Comparison of ENCODE assay signal across 8 mouse cellular contexts in the genomic region with DNA sequence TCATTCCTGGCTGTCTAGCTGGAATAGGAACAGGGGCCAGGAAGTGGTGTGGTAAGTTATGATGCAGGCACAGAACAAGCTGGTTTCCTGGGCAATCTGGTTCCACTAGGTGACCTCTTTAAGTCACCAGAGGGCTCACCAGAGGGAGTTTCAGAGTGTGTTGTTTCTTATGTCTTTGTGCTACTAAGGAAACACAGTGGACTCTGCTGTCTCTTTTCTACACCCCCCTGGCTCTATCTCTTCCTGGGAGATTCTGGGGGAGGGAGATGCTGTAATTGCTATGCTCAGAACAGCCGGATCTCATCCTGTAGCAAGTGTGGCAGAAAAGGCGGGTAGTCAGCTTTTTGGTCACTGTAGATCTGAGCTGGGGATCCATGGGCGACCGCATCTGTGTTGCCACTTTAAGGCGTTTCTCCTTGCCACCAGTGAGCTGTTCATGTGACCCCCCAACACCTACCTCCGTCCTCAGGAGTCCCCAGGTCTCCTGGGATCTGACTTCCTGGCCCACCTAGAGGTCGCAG. TPM values are rescaled to one million over a fixed set of nuclear protein-coding genes. Genes with fewer than 3 reads are reported as not detected.
DNase-seq lines count a peak whose midpoint lies in the region; ATAC-seq and TF ChIP-seq lines count a peak whose summit lies in the region.

No protein-coding gene starts in this region.

- TF ChIP-seq POLR2A in embryonic fibroblast, embryonic 13.5 days (IDR thresholded peaks at IDR 0.05; ENCODE audit: low read depth, low read length) = no peak

- WGBS in kidney, postnatal 0 days = 42% methylated on average over 7 of the region's 7 CpGs
- 76% methylated on average over 7 of the region's 7 CpGs for WGBS in limb, embryonic 15.5 days

- H3K27ac ChIP-seq in kidney, postnatal 0 days = peak overlapping the region; percentile 90
- H3K27ac ChIP-seq in embryonic fibroblast, embryonic 13.5 days (ENCODE audit: insufficient read depth, low read length) = peak overlapping the region; percentile 97
- H3K27ac ChIP-seq in limb, embryonic 15.5 days = peak overlapping the region; percentile 72

- no peak for TF ChIP-seq CTCF in kidney, postnatal 0 days (IDR thresholded peaks at IDR 0.05; ENCODE audit: low read depth)
- TF ChIP-seq CTCF in embryonic fibroblast, embryonic 13.5 days (IDR thresholded peaks at IDR 0.05; ENCODE audit: borderline replicate concordance, insufficient read depth, low read length) = no peak

- H3K9me3 ChIP-seq in kidney, postnatal 0 days (replicated peaks; ENCODE audit: low read length) = no peaks in the 10 kb centered on the region
- H3K9me3 ChIP-seq in limb, embryonic 15.5 days = no peaks in the 10 kb centered on the region

- H3K36me3 ChIP-seq in kidney, postnatal 0 days (ENCODE audit: insufficient read depth, low read length) = no peaks in the 10 kb centered on the region
- H3K36me3 ChIP-seq in limb, embryonic 15.5 days = no peaks in the 10 kb centered on the region

- H3K4me3 ChIP-seq in kidney, postnatal 0 days (replicated peaks; ENCODE audit: low read depth, low read length) = no peak overlapping the region
- H3K4me3 ChIP-seq in embryonic fibroblast, embryonic 13.5 days (ENCODE audit: insufficient read depth, low read length) = no peak overlapping the region
- H3K4me3 ChIP-seq in limb, embryonic 15.5 days = no peak overlapping the region

- peaks cover 22% of the 10 kb centered on the region for H3K4me1 ChIP-seq in kidney, postnatal 0 days (replicated peaks; ENCODE audit: insufficient read depth, low read length)
- H3K4me1 ChIP-seq in embryonic fibroblast, embryonic 13.5 days (ENCODE audit: control insufficient read depth, insufficient read depth, low read length) = peaks cover 19% of the 10 kb centered on the region
- peaks cover 45% of the 10 kb centered on the region for H3K4me1 ChIP-seq in limb, embryonic 15.5 days

- H3K9ac ChIP-seq in kidney, postnatal 0 days (ENCODE audit: low read depth, low read length) = no peak overlapping the region
- no peak overlapping the region for H3K9ac ChIP-seq in limb, embryonic 15.5 days

- H3K27me3 ChIP-seq in kidney, postnatal 0 days (ENCODE audit: insufficient read depth, low read length) = no peaks in the 10 kb centered on the region
- H3K27me3 ChIP-seq in limb, embryonic 15.5 days = no peaks in the 10 kb centered on the region

- peak; percentile 86 for DNase-seq in kidney, postnatal 0 days (ENCODE audit: low spot score)
- no peak for DNase-seq in kidney, postnatal 36 days
- peak; percentile 47 for DNase-seq in NIH3T3 (ENCODE audit: low read depth)
- DNase-seq in spleen, postnatal 36 days (ENCODE audit: low spot score in 2 of 2) = no peak
- DNase-seq in cerebellum, adult 18-20 months = no peak

- ATAC-seq in kidney, postnatal 0 days (replicated peaks; ENCODE audit: low FRiP score, low read depth) = no peak; the same call in 1 of the 2 replicates
- no peak for ATAC-seq in limb, embryonic 15.5 days (ENCODE audit: insufficient number of reproducible peaks, low FRiP score, low TSS enrichment, low read depth)
- no peak for ATAC-seq in monocyte, adult 5-6 weeks (replicated peaks; ENCODE audit: insufficient number of reproducible peaks, low FRiP score, low TSS enrichment, poor library complexity, severe bottlenecking)

- H3K4me2 ChIP-seq in kidney, postnatal 0 days (ENCODE audit: low read length) = no peak overlapping the region
- no peak overlapping the region for H3K4me2 ChIP-seq in limb, embryonic 15.5 days

RNA-seq across cellular contexts. Expression of a gene that starts 9.6 kb away (rescaled TPM):
- polyA plus RNA-seq in kidney, postnatal 0 days (2015; fragmentation: Nextera tagmentation; extraction: Ambion mirVana) = 161 and 165 TPM in 2 replicates
- polyA plus RNA-seq in embryonic fibroblast, embryonic 13.5 days (2011; ENCODE audit: insufficient read length, low read depth, missing spikeins) = 114 and 159 TPM in 2 replicates
- polyA plus RNA-seq in limb, embryonic 15.5 days (2015; fragmentation: Nextera tagmentation; extraction: Ambion mirVana) = 57.3 and 63.3 TPM in 2 replicates
- total RNA-seq in monocyte, adult 5-6 weeks (2017) = 1,011 to 1,374 TPM (median 1,247 TPM) in 3 replicates

RNA-seq across cellular contexts. Expression of a gene that starts 28.4 kb away (rescaled TPM):
- 3.4 TPM in 2 replicates for polyA plus RNA-seq in kidney, postnatal 0 days (2015; fragmentation: Nextera tagmentation; extraction: Ambion mirVana)
- polyA plus RNA-seq in embryonic fibroblast, embryonic 13.5 days (2011; ENCODE audit: insufficient read length, low read depth, missing spikeins) = 1.4 TPM in 2 replicates
- polyA plus RNA-seq in limb, embryonic 15.5 days (2015; fragmentation: Nextera tagmentation; extraction: Ambion mirVana) = 154 and 517 TPM in 2 replicates
- total RNA-seq in monocyte, adult 5-6 weeks (2017) = 13.6 to 16.7 TPM (median 15.5 TPM) in 3 replicates

RNA-seq across cellular contexts. Expression of a gene that starts 28.6 kb away (rescaled TPM):
- polyA plus RNA-seq in kidney, postnatal 0 days (2015; fragmentation: Nextera tagmentation; extraction: Ambion mirVana) = 2.2 and 3.0 TPM in 2 replicates
- 1.1 TPM in 1 of 2 replicates, not detected in the other for polyA plus RNA-seq in embryonic fibroblast, embryonic 13.5 days (2011; ENCODE audit: insufficient read length, low read depth, missing spikeins)
- 136 and 529 TPM in 2 replicates for polyA plus RNA-seq in limb, embryonic 15.5 days (2015; fragmentation: Nextera tagmentation; extraction: Ambion mirVana)
- 7.5 to 20.6 TPM (median 11.3 TPM) in 3 replicates for total RNA-seq in monocyte, adult 5-6 weeks (2017)

RNA-seq across cellular contexts. Expression of a gene that starts 35.6 kb away (rescaled TPM):
- 2.5 and 4.8 TPM in 2 replicates for polyA plus RNA-seq in kidney, postnatal 0 days (2015; fragmentation: Nextera tagmentation; extraction: Ambion mirVana)
- polyA plus RNA-seq in embryonic fibroblast, embryonic 13.5 days (2011; ENCODE audit: insufficient read length, low read depth, missing spikeins) = 1.3 and 2.4 TPM in 2 replicates
- polyA plus RNA-seq in limb, embryonic 15.5 days (2015; fragmentation: Nextera tagmentation; extraction: Ambion mirVana) = 6.3 and 6.7 TPM in 2 replicates
- not detected in 3 replicates for total RNA-seq in monocyte, adult 5-6 weeks (2017)

Comparison
In these comparisons a context has a peak if more than half of its experiments do, and no peak if none do; other contexts are left out.
1. DNase-seq: peak in kidney, postnatal 0 days (single experiment) and NIH3T3 (single experiment); none in kidney, postnatal 36 days (0 of 2), spleen, postnatal 36 days (0 of 2) and cerebellum, adult 18-20 months (0 of 2).
2. RNA of a gene that starts 28.4 kb away (polyA plus RNA-seq): 154 to 517 TPM in limb, embryonic 15.5 days; 3.4 TPM in kidney, postnatal 0 days and 1.4 TPM in embryonic fibroblast, embryonic 13.5 days; every median in the first group is over 10 times any median in the second.
3. RNA of a gene that starts 28.6 kb away (polyA plus RNA-seq): 136 to 529 TPM in limb, embryonic 15.5 days; 2.2 to 3.0 TPM in kidney, postnatal 0 days and 1.1 TPM in embryonic fibroblast, embryonic 13.5 days; every median in the first group is over 10 times any median in the second.
4. Peak in every context shown above with its lines, with median percentiles within 50 percentile points of each other: H3K27ac ChIP-seq.